Mouse (Mus musculus): ENCODE results near the gene Dnajc27. TPM values are rescaled to one million over a fixed set of nuclear protein-coding genes. Genes with fewer than 3 reads are reported as not detected.

Gene Dnajc27
- polyA plus RNA-seq, 1 experiment from 2014 or later, result 21.8 TPM

Other genes starting within 250 kb of the Dnajc27 start
- 3.3 and 3.9 TPM in 2 replicates for gene Pomc, start 127.6 kb upstream of the Dnajc27 start, polyA plus RNA-seq (2014; fragmentation: Nextera tagmentation; extraction: Ambion mirVana)
- 35.9 and 36.7 TPM in 2 replicates for gene Efr3b, start 43.7 kb upstream of the Dnajc27 start, polyA plus RNA-seq (2014; fragmentation: Nextera tagmentation; extraction: Ambion mirVana)
- 12.1 and 12.6 TPM in 2 replicates for gene Adcy3, start 50.5 kb downstream of the Dnajc27 start, polyA plus RNA-seq (2014; fragmentation: Nextera tagmentation; extraction: Ambion mirVana)
- gene Ptrhd1, start 151.4 kb downstream of the Dnajc27 start, polyA plus RNA-seq (2014; fragmentation: Nextera tagmentation; extraction: Ambion mirVana), result 6.1 and 6.2 TPM in 2 replicates
- 6.2 and 6.9 TPM in 2 replicates for gene Cenpo, start 151.7 kb downstream of the Dnajc27 start, polyA plus RNA-seq (2014; fragmentation: Nextera tagmentation; extraction: Ambion mirVana)

All from hindbrain, embryonic 14.5 days (tissue).